Mouse (Mus musculus) heart, postnatal 25 days (tissue): ENCODE measurements around the gene Ccl17. TPM values are rescaled to one million over a fixed set of nuclear protein-coding genes. Genes with fewer than 3 reads are reported as not detected.

Source experiments
- DNase-seq: peaks from one replicate; pipeline ENCODE4 v3.0.0; 2022; ENCODE audit warnings: low spot score
- intact Hi-C: fragments of 180-260 bp; cut with DNase I; formaldehyde crosslinking; loops from one replicate; pipeline ENCODE4 v1.15.1; 2025
- total RNA-seq, 2 experiments: library from RNA; stranded (reverse); gene quantifications; 2 replicates each; pipeline ENCODE4 v1.2.3; 2021

Ccl17 gene
- total RNA-seq = not detected

- DNase-seq = no peak
- intact Hi-C loops = loop anchor here (2.0 to 5.0 kb wide), 3 partner anchors 25 to 283 kb away; partner anchors contain the start of genes Fam192a and Rspry1
These were observed at the start of gene Ccl17 for GRCm38 (mm10) chr8:94810153-94810552. Gene Ccl17 (plus strand): TSS chr8:94810453.

GRCm38 (mm10) chr8:94767035-94767434, 43.2 kb upstream of the Ccl17 start:
- DNase-seq = no peak

GRCm38 (mm10) chr8:94770945-94771344, 39.3 kb upstream of the Ccl17 start:
- DNase-seq = no peak
- intact Hi-C loops = loop anchor here (5.0 kb wide), 1 partner anchor 59 kb away; no protein-coding TSS in a partner anchor

More at GRCm38 (mm10) chr8:94767035-94767434, 43.2 kb upstream of the Ccl17 start:
- intact Hi-C loops = no loop called here

- intact Hi-C loops = loop anchor here (5.0 kb wide), 1 partner anchor 60 kb away; no protein-coding TSS in a partner anchor
- DNase-seq = peak; percentile 69
These were observed 38.1 kb upstream of the Ccl17 start, which contains the start of gene Cx3cl1 for GRCm38 (mm10) chr8:94771941-94772670. Gene Cx3cl1 (plus strand): TSS chr8:94772009.

GRCm38 (mm10) chr8:94773048-94773447, 37.2 kb upstream of the Ccl17 start:
- intact Hi-C loops = loop anchor here (5.0 kb wide), 1 partner anchor 61 kb away; no protein-coding TSS in a partner anchor
- DNase-seq = no peak

GRCm38 (mm10) chr8:94773700-94774171, 36.5 kb upstream of the Ccl17 start:
- no peak for DNase-seq
- intact Hi-C loops = loop anchor here (5.0 kb wide), 1 partner anchor 61 kb away; no protein-coding TSS in a partner anchor

- intact Hi-C loops = loop anchor here (5.0 kb wide), 1 partner anchor 62 kb away; no protein-coding TSS in a partner anchor
- DNase-seq = no peak
These were observed 35.7 kb upstream of the Ccl17 start for GRCm38 (mm10) chr8:94774601-94775000.

- no peak for DNase-seq
- intact Hi-C loops = no loop called here
These were observed 33.9 kb upstream of the Ccl17 start for GRCm38 (mm10) chr8:94776346-94776745.

- intact Hi-C loops = no loop called here
- no peak for DNase-seq
These were observed 32.2 kb upstream of the Ccl17 start for GRCm38 (mm10) chr8:94778036-94778435.

GRCm38 (mm10) chr8:94778473-94778872, 31.8 kb upstream of the Ccl17 start:
- no peak for DNase-seq
- intact Hi-C loops = no loop called here

GRCm38 (mm10) chr8:94778895-94779533, 31.2 kb upstream of the Ccl17 start:
- intact Hi-C loops = no loop called here
- DNase-seq = no peak

- DNase-seq = no peak
These were observed 30.5 kb upstream of the Ccl17 start for GRCm38 (mm10) chr8:94779534-94780294.

GRCm38 (mm10) chr8:94780491-94781154, 29.6 kb upstream of the Ccl17 start:
- no peak for DNase-seq
- intact Hi-C loops = no loop called here

More at GRCm38 (mm10) chr8:94779534-94780294, 30.5 kb upstream of the Ccl17 start:
- intact Hi-C loops = no loop called here

GRCm38 (mm10) chr8:94781155-94781837, 29.0 kb upstream of the Ccl17 start:
- intact Hi-C loops = no loop called here
- no peak for DNase-seq

- intact Hi-C loops = no loop called here
- DNase-seq = no peak
These were observed 28.4 kb upstream of the Ccl17 start for GRCm38 (mm10) chr8:94781838-94782235.

- no peak for DNase-seq
- intact Hi-C loops = loop anchor here (2.0 kb wide), 2 partner anchors 27 to 77 kb away; partner anchors contain the start of gene Ccl17
These were observed 26.4 kb upstream of the Ccl17 start for GRCm38 (mm10) chr8:94783890-94784289.

GRCm38 (mm10) chr8:94785247-94785985, 24.8 kb upstream of the Ccl17 start:
- DNase-seq = no peak
- intact Hi-C loops = loop anchor here (2.0 kb wide), 2 partner anchors 25 to 79 kb away; partner anchors contain the start of gene Ccl17

- DNase-seq = no peak
- intact Hi-C loops = loop anchor here (2.0 kb wide), 2 partner anchors 25 to 79 kb away; partner anchors contain the start of gene Ccl17
These were observed 24.2 kb upstream of the Ccl17 start for GRCm38 (mm10) chr8:94785995-94786595.
